Mouse (Mus musculus): ENCODE measurements around the gene Cdh22. TPM values are rescaled to one million over a fixed set of nuclear protein-coding genes. Genes with fewer than 3 reads are reported as not detected.

The Cdh22 gene
- polyA plus RNA-seq, 1 experiment from 2014 or later = 2.8 TPM

DNA sequence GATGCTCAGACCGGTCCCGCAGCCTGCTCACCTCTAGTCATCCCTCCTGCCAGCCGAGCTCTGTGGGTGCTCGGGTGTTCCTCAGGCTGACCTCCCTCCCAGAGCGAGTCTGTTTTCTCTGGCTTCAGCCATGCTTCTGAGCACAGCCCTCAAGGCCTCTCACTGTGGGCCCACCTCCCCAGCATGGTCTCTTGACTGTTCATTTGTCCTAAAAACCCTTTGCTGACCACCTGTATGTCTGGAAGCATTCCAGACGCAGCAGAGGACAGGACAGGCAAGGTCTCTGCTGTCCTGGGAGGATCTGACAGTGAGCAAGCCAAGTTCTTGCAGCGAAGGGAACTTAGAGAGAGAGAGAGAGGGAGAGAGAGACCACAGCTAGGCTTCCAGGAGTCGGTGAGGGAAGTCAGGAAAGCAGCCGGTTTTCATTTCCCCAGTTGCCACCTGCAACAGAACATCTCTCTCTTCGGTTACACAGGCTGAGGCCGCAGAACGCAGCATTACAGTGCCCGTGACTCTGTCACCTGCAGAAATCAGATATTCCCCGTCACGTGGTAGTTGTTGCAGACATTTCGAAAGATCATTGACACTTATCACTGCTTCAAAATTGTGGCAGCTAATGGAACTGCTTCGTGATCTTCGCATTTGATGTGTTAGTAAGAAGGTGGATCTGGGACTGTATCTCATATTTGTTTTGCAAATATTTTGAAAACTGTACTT is 27.8 kb upstream of the Cdh22 start:
- Histone ChIP-seq H3K36me3 (replicated peaks) (no peaks in the 10 kb centered on the region), H3K4me3 (no peak overlapping the region), H3K9me3 (no peaks in the 10 kb centered on the region), H3K27me3 (ENCODE audit: poor library complexity, severe bottlenecking) (peaks cover 89% of the 10 kb centered on the region), H3K4me1 (peaks cover 48% of the 10 kb centered on the region), H3K27ac (no peak overlapping the region)
- DNase-seq (ENCODE audit: extremely low spot score, low spot score) = no peak
- 67% methylated on average over 18 of the region's 18 CpGs for WGBS

DNA sequence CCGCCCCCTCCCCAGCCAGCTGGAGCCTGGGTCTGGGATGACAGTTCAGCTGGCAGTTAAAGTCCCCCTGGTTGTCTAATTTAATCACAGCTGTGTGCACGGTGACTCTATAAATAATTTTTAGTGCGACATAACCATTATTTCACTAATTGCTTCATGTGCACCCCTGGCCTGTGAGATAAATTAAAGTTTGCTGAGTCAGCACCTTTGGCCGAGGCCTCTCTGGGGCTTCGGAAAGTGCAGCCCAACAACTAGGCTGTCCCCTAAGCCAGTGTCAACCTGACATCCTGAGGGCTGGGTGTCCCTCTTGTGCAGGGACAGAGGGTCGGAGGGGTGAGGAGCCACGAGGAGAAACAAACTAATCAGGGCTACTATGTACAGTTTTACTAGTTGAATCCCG is 25.2 kb upstream of the Cdh22 start:
- no peak overlapping the region for H3K4me3 ChIP-seq
- H3K27ac ChIP-seq = no peak overlapping the region
- H3K36me3 ChIP-seq (replicated peaks) = no peaks in the 10 kb centered on the region
- peaks cover 32% of the 10 kb centered on the region for H3K4me1 ChIP-seq
- H3K27me3 ChIP-seq (ENCODE audit: poor library complexity, severe bottlenecking) = peaks cover 92% of the 10 kb centered on the region
- WGBS = 82% methylated on average over 8 of the region's 8 CpGs
- DNase-seq (ENCODE audit: extremely low spot score, low spot score) = no peak
- H3K9me3 ChIP-seq = no peaks in the 10 kb centered on the region

DNA sequence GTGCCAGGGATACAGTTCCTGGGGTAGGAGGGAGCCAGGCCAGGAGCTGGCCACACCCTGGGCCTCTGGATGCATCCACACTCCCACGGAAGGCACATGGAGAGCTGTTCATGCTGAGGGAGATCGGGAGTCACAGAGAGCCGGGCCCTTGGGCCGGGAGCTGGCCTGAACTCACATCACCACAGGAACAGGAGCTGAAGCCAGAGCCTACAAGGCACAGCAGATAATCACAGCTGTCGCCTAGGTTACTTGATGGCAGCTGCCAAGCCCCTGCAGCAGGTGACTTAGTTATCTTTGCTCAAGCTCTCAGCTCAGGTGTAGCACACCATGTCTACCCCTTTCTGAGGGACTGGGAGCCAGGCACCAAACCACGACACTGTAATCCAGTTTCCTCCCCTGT is 23.7 kb upstream of the Cdh22 start:
- H3K27me3 ChIP-seq (ENCODE audit: poor library complexity, severe bottlenecking) = peaks cover 99% of the 10 kb centered on the region

DNA sequence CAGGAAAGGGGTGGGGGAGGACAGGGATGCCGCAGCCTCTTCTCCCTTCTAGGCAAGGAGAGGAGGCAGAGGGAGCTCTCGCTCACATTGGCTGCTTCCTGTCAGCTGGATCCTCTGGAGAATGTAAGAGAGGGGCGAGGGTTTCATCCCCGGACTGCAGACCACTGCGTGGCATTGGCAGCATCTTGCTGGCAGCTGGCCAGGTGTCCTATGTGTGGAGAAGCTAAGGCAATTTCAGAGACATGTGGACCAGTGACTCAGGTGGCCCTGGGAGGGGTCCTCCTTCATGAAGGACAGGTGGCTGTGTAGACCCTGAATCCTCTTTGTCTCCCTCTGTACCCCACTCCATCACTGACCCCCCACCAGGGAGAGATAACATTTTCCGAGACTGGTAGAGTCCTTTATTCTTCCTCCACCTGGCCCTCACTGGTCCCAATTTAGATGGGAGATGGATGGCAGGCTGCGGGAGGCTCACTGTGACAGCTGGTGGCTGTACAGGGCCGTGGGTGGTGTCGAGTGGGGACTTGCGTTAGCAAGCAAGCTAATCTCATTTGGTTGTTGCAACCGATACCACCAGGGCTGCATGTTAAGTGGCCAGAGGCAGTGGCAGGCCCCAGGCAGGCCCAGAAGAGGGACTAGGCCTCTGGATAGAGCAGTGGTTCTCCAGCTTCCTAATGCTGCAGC is 22.6 kb upstream of the Cdh22 start:
- Histone ChIP-seq H3K27ac (no peak overlapping the region), H3K27me3 (ENCODE audit: poor library complexity, severe bottlenecking) (peaks cover 99% of the 10 kb centered on the region), H3K36me3 (replicated peaks) (no peaks in the 10 kb centered on the region), H3K9me3 (no peaks in the 10 kb centered on the region), H3K4me1 (peaks cover 36% of the 10 kb centered on the region), H3K4me3 (no peak overlapping the region)
- WGBS = 58% methylated on average over 11 of the region's 11 CpGs
- no peak for DNase-seq (ENCODE audit: extremely low spot score, low spot score)

More for the DNA sequence above, 23.7 kb upstream of the Cdh22 start:
- peaks cover 36% of the 10 kb centered on the region for H3K4me1 ChIP-seq
- WGBS = 74% methylated on average over 6 of the region's 6 CpGs
- no peak overlapping the region for H3K27ac ChIP-seq
- no peaks in the 10 kb centered on the region for H3K36me3 ChIP-seq (replicated peaks)
- DNase-seq (ENCODE audit: extremely low spot score, low spot score) = no peak
- no peaks in the 10 kb centered on the region for H3K9me3 ChIP-seq
- no peak overlapping the region for H3K4me3 ChIP-seq

DNA sequence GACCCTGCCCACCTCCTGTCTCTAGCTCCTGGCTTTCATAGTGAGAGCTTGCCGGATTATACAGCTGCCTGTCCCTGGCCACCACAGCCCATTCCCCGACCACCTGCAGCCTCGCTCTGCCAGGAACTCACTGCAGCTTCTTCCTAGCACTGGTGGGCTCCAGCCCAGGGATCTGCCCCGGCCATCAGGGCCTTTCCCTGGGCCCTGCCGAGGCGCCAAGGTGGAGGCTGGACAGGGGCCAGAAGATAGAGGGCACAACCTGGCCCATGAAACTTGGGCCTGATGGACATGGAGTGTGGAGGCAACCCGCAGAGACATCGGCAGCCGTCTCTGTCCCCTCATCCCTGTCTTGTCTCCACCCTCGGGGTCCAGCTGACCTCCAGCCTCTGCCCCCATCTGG is 21.6 kb upstream of the Cdh22 start:
- DNase-seq (ENCODE audit: extremely low spot score, low spot score) = no peak
- Histone ChIP-seq H3K36me3 (replicated peaks) (no peaks in the 10 kb centered on the region), H3K4me3 (no peak overlapping the region), H3K4me1 (peaks cover 29% of the 10 kb centered on the region), H3K27ac (no peak overlapping the region), H3K9me3 (no peaks in the 10 kb centered on the region), H3K27me3 (ENCODE audit: poor library complexity, severe bottlenecking) (peaks cover 99% of the 10 kb centered on the region)
- 68% methylated on average over 10 of the region's 10 CpGs for WGBS

DNA sequence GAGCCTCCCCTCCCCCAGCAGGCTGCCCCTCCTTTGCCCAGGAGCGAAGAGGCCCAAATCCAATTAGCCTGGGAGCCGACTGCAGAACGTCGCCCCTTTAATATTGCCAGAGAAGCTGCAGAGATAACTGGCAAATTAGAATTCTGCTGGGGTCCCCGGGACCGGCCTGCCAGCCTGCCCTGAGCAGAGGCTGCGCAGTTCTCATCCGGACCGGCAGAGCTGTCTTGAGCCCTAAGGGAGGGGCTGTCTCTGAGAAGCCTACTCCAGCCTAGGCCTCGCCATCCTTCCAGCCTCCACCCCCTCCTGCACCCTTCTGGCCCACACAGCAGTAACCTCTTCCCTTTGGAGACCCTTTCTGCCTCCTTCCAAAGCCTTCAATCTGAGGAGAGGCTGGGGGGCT is 19.2 kb upstream of the Cdh22 start:
- H3K27ac ChIP-seq = peak overlapping the region; percentile 35; the same call in 1 of the 2 replicates
- H3K9me3 ChIP-seq = no peaks in the 10 kb centered on the region
- 0 out of 2 replicates have a peak overlapping the region, but pooled peaks have one; percentile 2 for H3K4me3 ChIP-seq
- 2% methylated on average over 10 of the region's 10 CpGs for WGBS
- no peaks in the 10 kb centered on the region for H3K36me3 ChIP-seq (replicated peaks)
- H3K27me3 ChIP-seq (ENCODE audit: poor library complexity, severe bottlenecking) = peaks cover 100% of the 10 kb centered on the region
- H3K4me1 ChIP-seq = peaks cover 42% of the 10 kb centered on the region
- no peak for DNase-seq (ENCODE audit: extremely low spot score, low spot score)

DNA sequence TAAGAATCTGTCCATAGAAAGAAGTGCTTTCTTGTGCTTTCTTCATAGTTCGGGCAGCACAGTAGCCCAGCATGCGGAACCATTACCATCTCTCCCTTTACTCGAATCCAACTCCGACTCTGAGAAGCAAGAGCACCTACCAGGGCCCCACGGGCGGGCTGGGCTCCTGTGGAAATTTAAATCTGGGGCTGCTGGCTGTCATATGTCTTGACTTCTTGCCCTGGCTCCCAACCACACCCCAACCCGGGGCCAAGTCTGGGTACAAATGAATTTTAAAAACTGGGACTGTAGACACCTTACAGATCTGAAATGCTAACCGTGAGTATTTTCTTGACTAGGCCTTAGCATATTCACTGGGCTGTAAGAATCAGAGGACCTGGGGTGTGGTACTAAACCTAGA is 18.6 kb upstream of the Cdh22 start:
- no peaks in the 10 kb centered on the region for H3K36me3 ChIP-seq (replicated peaks)
- H3K27ac ChIP-seq = no peak overlapping the region
- DNase-seq (ENCODE audit: extremely low spot score, low spot score) = no peak
- no peaks in the 10 kb centered on the region for H3K9me3 ChIP-seq
- no peak overlapping the region for H3K4me3 ChIP-seq
- WGBS = 70% methylated on average over 8 of the region's 8 CpGs
- peaks cover 100% of the 10 kb centered on the region for H3K27me3 ChIP-seq (ENCODE audit: poor library complexity, severe bottlenecking)
- H3K4me1 ChIP-seq = peaks cover 47% of the 10 kb centered on the region

DNA sequence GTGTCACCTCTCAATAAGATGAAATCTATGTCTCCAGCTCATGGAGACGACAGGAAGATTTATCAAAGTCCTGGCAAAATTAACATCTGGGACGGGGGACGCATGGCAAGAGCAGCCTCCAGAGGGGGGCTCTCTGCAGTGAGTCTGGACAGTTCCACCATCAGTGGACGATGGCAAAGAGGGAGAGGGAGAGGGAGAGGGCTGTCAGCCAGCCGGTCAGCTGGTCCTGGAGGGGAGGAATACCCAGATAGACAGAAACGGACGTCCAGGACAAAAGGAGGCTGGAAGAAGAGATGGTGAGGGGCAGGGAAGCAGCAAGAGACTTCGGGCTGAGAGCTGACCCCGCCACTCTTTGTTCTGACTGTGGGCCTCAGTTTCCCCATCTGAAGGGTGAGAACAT is 18.1 kb upstream of the Cdh22 start:
- Histone ChIP-seq H3K4me3 (no peak overlapping the region), H3K9me3 (no peaks in the 10 kb centered on the region), H3K27me3 (ENCODE audit: poor library complexity, severe bottlenecking) (peaks cover 100% of the 10 kb centered on the region), H3K27ac (no peak overlapping the region), H3K4me1 (peaks cover 47% of the 10 kb centered on the region), H3K36me3 (replicated peaks) (no peaks in the 10 kb centered on the region)
- WGBS = 59% methylated on average over 9 of the region's 9 CpGs
- DNase-seq (ENCODE audit: extremely low spot score, low spot score) = no peak

DNA sequence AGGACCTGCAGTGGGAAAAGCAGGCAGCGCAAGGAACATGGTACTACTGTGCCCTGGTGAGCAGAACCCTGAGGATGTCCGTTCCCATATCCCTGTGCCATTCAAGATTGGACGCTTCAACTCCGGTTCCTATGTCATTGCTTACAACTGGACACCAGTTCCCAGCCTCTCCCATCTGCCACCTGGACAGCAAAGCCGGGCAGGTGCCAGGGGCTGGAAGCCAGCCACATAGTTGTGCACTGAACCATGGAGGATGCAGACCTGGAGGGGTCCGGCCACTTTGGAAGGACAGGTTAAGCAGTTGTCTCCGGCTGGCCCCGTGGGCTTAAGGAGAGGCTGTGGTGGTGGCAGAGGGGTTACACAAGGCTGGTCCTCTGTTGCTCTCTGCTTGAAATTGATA is 17.7 kb upstream of the Cdh22 start:
- Histone ChIP-seq H3K27me3 (ENCODE audit: poor library complexity, severe bottlenecking) (peaks cover 100% of the 10 kb centered on the region), H3K27ac (no peak overlapping the region), H3K4me3 (no peak overlapping the region), H3K9me3 (no peaks in the 10 kb centered on the region), H3K4me1 (peaks cover 51% of the 10 kb centered on the region), H3K36me3 (replicated peaks) (no peaks in the 10 kb centered on the region)
- no peak for DNase-seq (ENCODE audit: extremely low spot score, low spot score)
- WGBS = 81% methylated on average over 8 of the region's 8 CpGs

DNA sequence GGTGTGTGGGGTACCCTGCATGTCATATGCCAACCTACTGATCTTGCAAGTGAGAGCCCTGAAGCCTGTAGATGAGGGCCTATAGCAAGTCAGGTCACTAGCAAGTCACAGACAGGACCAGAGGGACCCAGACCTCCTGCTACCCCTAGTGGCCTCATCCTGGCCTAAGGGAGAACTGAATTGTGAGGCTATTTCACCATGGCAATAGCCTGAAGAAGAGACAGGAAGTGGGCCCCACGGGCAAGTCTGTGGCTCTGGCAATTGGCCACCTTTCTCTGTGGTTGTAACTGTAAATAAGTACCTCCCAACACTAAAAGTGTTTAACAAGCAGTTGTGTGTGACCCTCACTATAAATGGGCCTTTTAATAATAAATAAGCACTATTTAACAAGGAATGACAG is 16.2 kb upstream of the Cdh22 start:
- H3K4me3 ChIP-seq = no peak overlapping the region
- 76% methylated on average over 1 of the region's 1 CpGs for WGBS
- H3K4me1 ChIP-seq = peaks cover 66% of the 10 kb centered on the region
- peaks cover 100% of the 10 kb centered on the region for H3K27me3 ChIP-seq (ENCODE audit: poor library complexity, severe bottlenecking)
- no peaks in the 10 kb centered on the region for H3K36me3 ChIP-seq (replicated peaks)
- DNase-seq (ENCODE audit: extremely low spot score, low spot score) = no peak
- H3K9me3 ChIP-seq = no peaks in the 10 kb centered on the region
- no peak overlapping the region for H3K27ac ChIP-seq

DNA sequence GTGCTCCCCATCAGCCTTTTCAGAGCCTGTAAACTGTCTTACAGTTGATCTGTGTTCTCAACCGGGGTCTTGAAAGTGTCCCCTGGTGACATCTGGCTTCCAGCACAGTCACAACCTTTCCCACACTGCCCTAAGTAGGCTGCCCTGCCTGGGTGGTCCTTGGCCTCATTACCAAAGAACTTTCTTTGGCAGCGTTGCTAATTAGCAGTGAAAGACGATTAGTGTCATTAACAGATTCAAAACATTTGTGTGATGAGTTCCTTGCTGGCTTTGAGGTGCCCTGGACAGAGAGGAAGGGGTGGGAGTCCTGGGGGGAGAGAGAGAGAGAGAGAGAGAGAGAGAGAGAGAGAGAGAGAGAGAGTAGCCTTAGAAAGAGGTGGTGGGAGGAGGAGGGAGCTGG is 14.3 kb upstream of the Cdh22 start:
- 14% methylated on average over 3 of the region's 3 CpGs for WGBS
- H3K27ac ChIP-seq = no peak overlapping the region
- no peak for DNase-seq (ENCODE audit: extremely low spot score, low spot score)
- no peak overlapping the region for H3K4me3 ChIP-seq
- H3K27me3 ChIP-seq (ENCODE audit: poor library complexity, severe bottlenecking) = peaks cover 100% of the 10 kb centered on the region
- no peaks in the 10 kb centered on the region; the same call in 1 of the 2 replicates for H3K9me3 ChIP-seq
- no peaks in the 10 kb centered on the region for H3K36me3 ChIP-seq (replicated peaks)
- H3K4me1 ChIP-seq = peaks cover 59% of the 10 kb centered on the region

DNA sequence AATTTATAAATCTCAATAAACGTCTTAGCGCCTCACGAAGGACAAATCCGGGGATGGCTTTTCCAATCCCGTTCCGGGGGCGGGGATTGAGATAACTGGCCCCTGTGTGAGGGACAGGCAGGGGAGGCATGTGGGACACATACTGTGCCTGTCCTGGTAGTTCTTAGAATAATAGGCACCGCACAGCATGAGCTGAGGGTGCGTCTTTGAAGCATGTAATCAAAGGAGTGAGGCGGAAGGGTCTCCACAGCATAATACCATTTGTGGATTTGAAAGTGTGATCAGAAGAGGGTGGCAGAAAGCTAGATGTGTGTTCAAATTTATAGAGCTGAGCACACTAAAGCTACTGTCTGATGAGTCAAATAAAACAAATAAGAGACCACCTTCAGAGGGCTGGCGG is 11.7 kb upstream of the Cdh22 start:
- WGBS = 9% methylated on average over 11 of the region's 11 CpGs
- DNase-seq (ENCODE audit: extremely low spot score, low spot score) = no peak
- no peak overlapping the region for H3K4me3 ChIP-seq
- peaks cover 61% of the 10 kb centered on the region for H3K4me1 ChIP-seq
- H3K9me3 ChIP-seq = no peaks in the 10 kb centered on the region; the same call in 1 of the 2 replicates
- no peak overlapping the region for H3K27ac ChIP-seq
- no peaks in the 10 kb centered on the region for H3K36me3 ChIP-seq (replicated peaks)
- peaks cover 100% of the 10 kb centered on the region for H3K27me3 ChIP-seq (ENCODE audit: poor library complexity, severe bottlenecking)

DNA sequence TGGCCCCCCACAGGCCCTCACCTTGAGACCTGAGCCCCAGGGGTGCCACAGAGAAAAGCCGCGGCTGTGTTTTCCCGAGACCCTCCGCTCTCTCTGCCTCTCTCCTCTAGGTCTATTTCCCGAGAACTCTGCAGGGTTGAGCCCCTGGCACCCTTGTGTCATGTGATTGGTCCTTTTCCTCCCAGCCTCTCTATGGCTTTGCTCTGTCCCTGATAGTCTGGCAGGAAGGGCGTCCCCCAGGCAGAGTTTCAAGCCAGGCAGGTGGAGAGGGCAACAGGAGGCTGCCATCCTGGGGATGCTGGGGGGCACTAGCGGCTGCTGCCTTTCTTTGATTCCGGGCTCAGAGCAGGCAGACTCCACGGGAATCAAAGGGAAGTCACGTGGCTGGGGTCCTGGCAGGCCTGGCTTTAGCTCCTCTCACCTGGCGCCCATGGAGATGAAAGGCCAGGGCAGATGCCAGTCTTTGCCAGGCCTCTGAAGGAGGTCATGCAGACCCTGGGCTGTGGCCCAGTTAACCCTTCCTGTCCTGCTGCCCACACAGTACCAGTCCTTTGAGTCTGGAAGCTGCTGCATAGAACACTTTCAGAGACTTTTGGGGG is 8.6 kb upstream of the Cdh22 start:
- Histone ChIP-seq H3K27me3 (ENCODE audit: poor library complexity, severe bottlenecking) (peaks cover 100% of the 10 kb centered on the region), H3K9me3 (no peaks in the 10 kb centered on the region; the same call in 1 of the 2 replicates), H3K27ac (peak overlapping the region; percentile 44), H3K36me3 (replicated peaks) (no peaks in the 10 kb centered on the region), H3K4me3 (peak overlapping the region; percentile 28), H3K4me1 (peaks cover 51% of the 10 kb centered on the region)
- DNase-seq (ENCODE audit: extremely low spot score, low spot score) = peak; percentile 30
- 3% methylated on average over 11 of the region's 11 CpGs for WGBS

All from forebrain, embryonic 10.5 days (tissue).